Mouse (Mus musculus): ENCODE results near the gene Wbp4.
"Not testable (repeated sequence)": the region's sequence is repeated elsewhere in the genome, so short reads cannot be mapped to it uniquely, and the experiment has no call there.

GRCm38 (mm10) chr14:79526106-79526505, 44.8 kb upstream of the Wbp4 start:
- not testable (repeated sequence) for TF ChIP-seq CTCF, EP300 (IDR thresholded peaks at IDR 0.05)
